Mouse (Mus musculus) embryonic fibroblast, embryonic 13.5 days (primary cell): ENCODE data around the gene Scd4. TPM values are rescaled to one million over a fixed set of nuclear protein-coding genes. Genes with fewer than 3 reads are reported as not detected.

Experiments used
- H3K27ac ChIP-seq: 2 replicates; pipeline ENCODE4 v1.5.1; 2012; ENCODE audit warnings: low read length, control low read depth, inconsistent platforms; ENCODE audit not compliant: insufficient read depth
- H3K4me1 ChIP-seq: 2 replicates; pipeline ENCODE4 v1.6.1; 2011; ENCODE audit warnings: low read length; ENCODE audit not compliant: control insufficient read depth, insufficient read depth
- H3K4me3 ChIP-seq: 2 replicates; pipeline ENCODE4 v1.5.1; 2011; ENCODE audit warnings: mild to moderate bottlenecking, control low read depth, low read length; ENCODE audit not compliant: insufficient read depth
- CTCF ChIP-seq: IDR thresholded peaks from 2 replicates; pipeline ENCODE4 v1.5.1; 2011; ENCODE audit warnings: mild to moderate bottlenecking, control low read depth, low read length, moderate library complexity, borderline replicate concordance; ENCODE audit not compliant: insufficient read depth
- POLR2A ChIP-seq: IDR thresholded peaks from 2 replicates; pipeline ENCODE4 v1.6.1; 2011; ENCODE audit warnings: low read depth, mild to moderate bottlenecking, control low read depth, low read length, moderate library complexity
- polyA plus RNA-seq: library from polyadenylated mRNA; stranded (reverse); fragments of >200 nt; gene quantifications from 2 replicates; pipeline ENCODE4 v1.2.4, GENCODE M21; 2011; ENCODE audit warnings: low read depth; ENCODE audit not compliant: missing spikeins, insufficient read length

The Scd4 gene
- polyA plus RNA-seq, 1 experiment, result 0.72 TPM

- H3K4me3 ChIP-seq, result peak overlapping the region; percentile 14
- TF ChIP-seq POLR2A (peak; percentile 8; the same call in 1 of the 2 replicates), CTCF (no peak)
- peaks cover 26% of the 10 kb centered on the region for H3K4me1 ChIP-seq
- peak overlapping the region; percentile 14; the same call in 1 of the 2 replicates for H3K27ac ChIP-seq
Measured at GRCm38 (mm10) chr19:44300520-44300919, 32.4 kb upstream of the Scd4 start.

- H3K27ac ChIP-seq, result peak overlapping the region; percentile 14
- peaks cover 30% of the 10 kb centered on the region for H3K4me1 ChIP-seq
- TF ChIP-seq POLR2A (no peak), CTCF (no peak)
- peak overlapping the region; percentile 2; the same call in 1 of the 2 replicates for H3K4me3 ChIP-seq
Measured at GRCm38 (mm10) chr19:44301176-44301575, 31.7 kb upstream of the Scd4 start.

GRCm38 (mm10) chr19:44301671-44302305 is 31.1 kb upstream of the Scd4 start:
- H3K4me3 ChIP-seq, result peak overlapping the region; percentile 3; the same call in 1 of the 2 replicates
- H3K4me1 ChIP-seq, result peaks cover 30% of the 10 kb centered on the region
- peak overlapping the region; percentile 55 for H3K27ac ChIP-seq
- TF ChIP-seq CTCF (no peak), POLR2A (no peak)

- H3K4me1 ChIP-seq, result peaks cover 33% of the 10 kb centered on the region
- H3K27ac ChIP-seq, result peak overlapping the region; percentile 67
- H3K4me3 ChIP-seq, result no peak overlapping the region
- TF ChIP-seq POLR2A (no peak), CTCF (no peak)
Measured at GRCm38 (mm10) chr19:44302901-44303300, 30.0 kb upstream of the Scd4 start.

- TF ChIP-seq CTCF, result no peak
- no peak for TF ChIP-seq POLR2A
- Histone ChIP-seq H3K27ac (peak overlapping the region; percentile 67), H3K4me1 (peaks cover 33% of the 10 kb centered on the region), H3K4me3 (no peak overlapping the region)
Measured at GRCm38 (mm10) chr19:44303502-44303901, 29.4 kb upstream of the Scd4 start.

- peaks cover 33% of the 10 kb centered on the region for H3K4me1 ChIP-seq
- H3K4me3 ChIP-seq, result no peak overlapping the region
- no peak for TF ChIP-seq CTCF
- no peak for TF ChIP-seq POLR2A
- no peak overlapping the region for H3K27ac ChIP-seq
Measured at GRCm38 (mm10) chr19:44304419-44304818, 28.5 kb upstream of the Scd4 start.

- H3K4me3 ChIP-seq, result no peak overlapping the region
- H3K27ac ChIP-seq, result peak overlapping the region; percentile 1; the same call in 1 of the 2 replicates
- peaks cover 31% of the 10 kb centered on the region for H3K4me1 ChIP-seq
- TF ChIP-seq CTCF (no peak), POLR2A (no peak)
Measured at GRCm38 (mm10) chr19:44304851-44305510, 27.9 kb upstream of the Scd4 start.

- TF ChIP-seq POLR2A, result no peak
- no peak for TF ChIP-seq CTCF
- peak overlapping the region; percentile 9; the same call in 1 of the 2 replicates for H3K27ac ChIP-seq
- peaks cover 25% of the 10 kb centered on the region for H3K4me1 ChIP-seq
- H3K4me3 ChIP-seq, result no peak overlapping the region
Measured at GRCm38 (mm10) chr19:44305701-44306100, 27.2 kb upstream of the Scd4 start.

- H3K27ac ChIP-seq, result peak overlapping the region; percentile 9; the same call in 1 of the 2 replicates
- TF ChIP-seq CTCF, result no peak
- TF ChIP-seq POLR2A, result no peak
- no peak overlapping the region for H3K4me3 ChIP-seq
- H3K4me1 ChIP-seq, result peaks cover 25% of the 10 kb centered on the region
Measured at GRCm38 (mm10) chr19:44306171-44306570, 26.7 kb upstream of the Scd4 start.

GRCm38 (mm10) chr19:44307101-44307914 is 25.6 kb upstream of the Scd4 start:
- H3K27ac ChIP-seq, result peak overlapping the region; percentile 27
- peaks cover 22% of the 10 kb centered on the region for H3K4me1 ChIP-seq
- no peak overlapping the region for H3K4me3 ChIP-seq
- TF ChIP-seq CTCF (no peak), POLR2A (no peak)
